Mouse (Mus musculus) stomach, postnatal 0 days (tissue): Measurements from ENCODE around the gene Bicd1. TPM values are rescaled to one million over a fixed set of nuclear protein-coding genes. Genes with fewer than 3 reads are reported as not detected.

Source experiments
- ATAC-seq: fragments of 200-750 bp; cut with Nextera tagmentation; 2 replicates; pipeline ENCODE4 v1.8.0; 2017; ENCODE audit not compliant: low FRiP score, low TSS enrichment
- DNase-seq: peaks from one replicate; pipeline ENCODE4 v3.0.0-alpha.2; 2016; ENCODE audit warnings: low spot score
- H3K27ac ChIP-seq: fragments of 300-500 bp; sonication (generic); replicated peaks from 2 replicates; pipeline ENCODE4 v1.5.1; 2014; ENCODE audit warnings: mild to moderate bottlenecking, control low read depth
- H3K27me3 ChIP-seq: fragments of 300-500 bp; sonication (generic); 2 replicates; pipeline ENCODE4 v1.6.1; 2014; ENCODE audit warnings: low read length; ENCODE audit not compliant: control insufficient read depth, insufficient read depth
- H3K36me3 ChIP-seq: fragments of 300-500 bp; sonication (generic); 2 replicates; pipeline ENCODE4 v1.6.1; 2014; ENCODE audit warnings: low read length, mixed read lengths; ENCODE audit not compliant: control insufficient read depth, insufficient read depth
- H3K4me1 ChIP-seq: fragments of 300-500 bp; sonication (generic); replicated peaks from 2 replicates; pipeline ENCODE4 v1.6.1; 2014; ENCODE audit warnings: antibody characterized with exemption; ENCODE audit not compliant: control insufficient read depth, insufficient read depth
- H3K4me2 ChIP-seq: fragments of 300-500 bp; sonication (generic); replicated peaks from 2 replicates; pipeline ENCODE4 v1.6.1; 2014; ENCODE audit warnings: low read depth, mild to moderate bottlenecking, control low read depth, moderate library complexity
- H3K4me3 ChIP-seq: fragments of 300-500 bp; sonication (generic); 2 replicates; pipeline ENCODE4 v1.5.1; 2014; ENCODE audit warnings: low read depth, low read length, control low read depth
- H3K9ac ChIP-seq: fragments of 300-500 bp; sonication (generic); 2 replicates; pipeline ENCODE4 v1.6.1; 2014; ENCODE audit warnings: mild to moderate bottlenecking, low read length, control low read depth, mixed read lengths
- H3K9me3 ChIP-seq: fragments of 300-500 bp; sonication (generic); 2 replicates; pipeline ENCODE4 v1.6.1; 2016; ENCODE audit warnings: low read length; ENCODE audit not compliant: control insufficient read depth
- CTCF ChIP-seq: IDR thresholded peaks from 2 replicates; pipeline ENCODE4 v1.5.1; 2016; ENCODE audit warnings: antibody characterized with exemption, low read depth, mild to moderate bottlenecking, moderate library complexity
- EP300 ChIP-seq: optimal IDR thresholded peaks from 2 replicates; pipeline ENCODE3; 2016; ENCODE audit warnings: antibody characterized with exemption
- whole genome bisulfite sequencing: fragments of 180-500 bp; shearing (Covaris S2); extraction: QIAGEN DNeasy Blood & Tissue Kit; methylation state at CpG from one replicate; pipeline ENCODE4 v1.1.7; 2014; 5-methylcytosine and 5-hydroxymethylcytosine counted together
- polyA plus RNA-seq: library from polyadenylated mRNA; unstranded; fragments of >200 nt; fragmentation: Nextera tagmentation; extraction: Ambion mirVana; gene quantifications from 2 replicates; pipeline ENCODE4 v1.2.1, GENCODE M21; 2015

Bicd1 gene
- polyA plus RNA-seq, 1 experiment from 2014 or later = 4.5 TPM

- no peak overlapping the region for H3K27ac ChIP-seq
- ATAC-seq (no peak), DNase-seq (no peak)
- no peaks in the 10 kb centered on the region for H3K4me1 ChIP-seq
- no peak for TF ChIP-seq CTCF
- TF ChIP-seq EP300 = no peak
- no peak overlapping the region for H3K4me3 ChIP-seq
- H3K27me3 ChIP-seq = no peaks in the 10 kb centered on the region
- no peaks in the 10 kb centered on the region for H3K9me3 ChIP-seq
- H3K36me3 ChIP-seq = no peaks in the 10 kb centered on the region
- no peak overlapping the region for H3K4me2 ChIP-seq
- H3K9ac ChIP-seq = no peak overlapping the region
These were observed 16.1 kb downstream of the Bicd1 start for GRCm38 (mm10) chr6:149424748-149425147.

GRCm38 (mm10) chr6:149439140-149439539 lies 30.5 kb downstream of the Bicd1 start:
- Histone ChIP-seq H3K9me3 (no peaks in the 10 kb centered on the region), H3K9ac (no peak overlapping the region), H3K27ac (no peak overlapping the region), H3K4me1 (no peaks in the 10 kb centered on the region), H3K4me2 (no peak overlapping the region), H3K36me3 (no peaks in the 10 kb centered on the region), H3K4me3 (no peak overlapping the region), H3K27me3 (no peaks in the 10 kb centered on the region)
- DNase-seq (no peak), ATAC-seq (no peak)
- TF ChIP-seq CTCF = peak; percentile 38
- TF ChIP-seq EP300 = no peak
- 75% methylated on average over 1 of the region's 1 CpGs for WGBS

- no peaks in the 10 kb centered on the region for H3K9me3 ChIP-seq
- no peak overlapping the region for H3K4me2 ChIP-seq
- no peak overlapping the region for H3K9ac ChIP-seq
- no peaks in the 10 kb centered on the region for H3K36me3 ChIP-seq
- H3K4me1 ChIP-seq = no peaks in the 10 kb centered on the region
- no peak for TF ChIP-seq EP300
- TF ChIP-seq CTCF = no peak
- ATAC-seq (no peak), DNase-seq (no peak)
- H3K27me3 ChIP-seq = no peaks in the 10 kb centered on the region
- WGBS = 56% methylated on average over 1 of the region's 1 CpGs
- H3K4me3 ChIP-seq = no peak overlapping the region
- H3K27ac ChIP-seq = no peak overlapping the region
These were observed 34.2 kb downstream of the Bicd1 start for GRCm38 (mm10) chr6:149442884-149443283.

GRCm38 (mm10) chr6:149445854-149446253 lies 37.2 kb downstream of the Bicd1 start:
- Histone ChIP-seq H3K9me3 (no peaks in the 10 kb centered on the region), H3K4me1 (no peaks in the 10 kb centered on the region), H3K4me2 (no peak overlapping the region), H3K27me3 (no peaks in the 10 kb centered on the region), H3K9ac (no peak overlapping the region), H3K36me3 (no peaks in the 10 kb centered on the region), H3K27ac (no peak overlapping the region), H3K4me3 (no peak overlapping the region)
- no peak for ATAC-seq
- DNase-seq = no peak
- WGBS = 68% methylated on average over 10 of the region's 10 CpGs
- TF ChIP-seq EP300 = no peak
- TF ChIP-seq CTCF = no peak

GRCm38 (mm10) chr6:149457324-149457723 lies 48.6 kb downstream of the Bicd1 start:
- no peak overlapping the region for H3K9ac ChIP-seq
- H3K9me3 ChIP-seq = no peaks in the 10 kb centered on the region
- TF ChIP-seq CTCF = no peak
- TF ChIP-seq EP300 = no peak
- no peaks in the 10 kb centered on the region for H3K4me1 ChIP-seq
- no peaks in the 10 kb centered on the region for H3K36me3 ChIP-seq
- H3K27me3 ChIP-seq = no peaks in the 10 kb centered on the region
- DNase-seq (no peak), ATAC-seq (no peak)
- H3K4me2 ChIP-seq = no peak overlapping the region
- no peak overlapping the region for H3K4me3 ChIP-seq
- H3K27ac ChIP-seq = no peak overlapping the region

GRCm38 (mm10) chr6:149460971-149461370 lies 52.3 kb downstream of the Bicd1 start:
- H3K9me3 ChIP-seq = no peaks in the 10 kb centered on the region
- ATAC-seq (no peak), DNase-seq (no peak)
- H3K27me3 ChIP-seq = no peaks in the 10 kb centered on the region
- no peaks in the 10 kb centered on the region for H3K36me3 ChIP-seq
- no peak overlapping the region for H3K4me3 ChIP-seq
- H3K9ac ChIP-seq = no peak overlapping the region
- TF ChIP-seq EP300 = no peak
- no peak for TF ChIP-seq CTCF
- H3K4me1 ChIP-seq = no peaks in the 10 kb centered on the region
- WGBS = 19% methylated on average over 1 of the region's 1 CpGs
- H3K4me2 ChIP-seq = no peak overlapping the region
- H3K27ac ChIP-seq = no peak overlapping the region
